Mouse (Mus musculus): Measurements from ENCODE around the gene Ddx19b. TPM values are rescaled to one million over a fixed set of nuclear protein-coding genes. Genes with fewer than 3 reads are reported as not detected.
"Not testable (repeated sequence)": the region's sequence is repeated elsewhere in the genome, so short reads cannot be mapped to it uniquely, and the experiment has no call there.

Gene Ddx19b
- total RNA-seq, 2 experiments from 2014 or later: 11.1 to 11.7 TPM

DNA sequence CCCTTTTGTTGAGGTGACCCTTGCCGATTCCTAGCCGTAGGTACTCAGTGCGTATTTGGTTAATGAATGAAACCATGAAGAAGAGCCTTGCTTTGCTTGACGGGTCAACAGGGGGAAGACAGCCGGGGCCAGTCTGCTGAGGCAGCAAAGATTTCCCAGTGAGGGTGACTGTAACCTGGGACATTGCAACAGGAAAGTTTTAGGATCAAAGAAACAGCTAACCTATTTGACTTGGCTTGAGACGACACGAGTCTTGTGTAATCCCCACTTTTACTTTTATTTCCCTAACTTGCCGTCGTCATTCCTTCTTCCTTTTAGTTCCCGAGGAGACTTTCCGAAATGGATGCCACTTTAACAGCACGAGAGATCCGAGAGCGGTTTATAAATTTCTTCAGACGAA, 5.0 kb upstream of the Ddx19b start:
- intact Hi-C loops (cut with DNase I): no loop called here
- DNase-seq: no peak

DNA sequence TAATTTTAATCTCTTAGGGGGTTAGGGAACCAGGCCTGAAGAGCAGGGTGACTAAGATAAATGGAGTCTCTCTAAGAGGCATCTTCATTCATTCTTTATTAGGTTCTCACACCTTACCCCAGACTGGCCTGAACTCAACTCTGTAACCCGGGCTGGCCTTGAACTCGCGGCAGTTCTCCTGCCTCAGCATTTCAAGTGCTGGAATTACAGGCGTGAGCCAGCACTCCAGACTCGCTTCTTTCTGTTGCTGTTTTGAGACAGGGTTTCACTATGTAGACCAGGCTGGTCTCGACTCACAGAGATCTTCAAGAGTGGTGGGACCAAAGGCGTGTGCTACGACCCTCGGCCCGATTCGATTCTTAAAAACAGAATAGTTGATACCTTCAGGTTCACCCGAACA, 2.7 kb upstream of the Ddx19b start:
- intact Hi-C loops (cut with DNase I): no loop called here
- peak in 1 of 2 experiments; percentile 18 for DNase-seq

- intact Hi-C loops (cut with DNase I): no loop called here
- peak; percentile 93 to 96 for DNase-seq
These were observed 2.1 kb upstream of the Ddx19b start for GRCm38 (mm10) chr8:111033482-111034215.

DNA sequence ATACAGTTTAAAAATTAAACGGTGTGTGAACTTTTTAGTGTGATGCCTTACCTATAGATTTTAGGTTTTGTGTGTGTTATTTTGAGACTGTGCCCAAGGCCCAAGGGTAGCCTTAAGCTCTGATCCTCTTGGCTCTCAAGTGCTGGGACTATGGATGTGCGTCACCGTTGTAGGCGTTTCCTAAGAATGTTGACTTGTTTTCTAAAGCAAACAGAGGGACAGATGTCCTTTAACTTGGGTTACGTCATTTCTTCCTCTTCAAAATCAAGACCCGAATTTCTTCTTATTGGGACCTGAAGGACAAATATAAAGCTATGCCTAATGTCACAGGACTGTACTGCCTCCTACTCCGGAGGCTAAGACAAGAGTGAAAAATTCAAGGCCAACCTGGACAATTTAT, 1.4 kb upstream of the Ddx19b start, which contains the start of gene Aars:
Aars (plus strand) TSS at position 229 of the 400 bp plus-strand sequence.
- no peak for DNase-seq
- intact Hi-C loops (cut with DNase I): no loop called here

- no peak for DNase-seq
- intact Hi-C loops (cut with DNase I): no loop called here
These were observed 1.5 kb downstream of the Ddx19b start for GRCm38 (mm10) chr8:111030045-111030444.

- intact Hi-C loops (cut with DNase I): no loop called here
- DNase-seq: no peak
These were observed 2.0 kb downstream of the Ddx19b start for GRCm38 (mm10) chr8:111029589-111029988.

DNA sequence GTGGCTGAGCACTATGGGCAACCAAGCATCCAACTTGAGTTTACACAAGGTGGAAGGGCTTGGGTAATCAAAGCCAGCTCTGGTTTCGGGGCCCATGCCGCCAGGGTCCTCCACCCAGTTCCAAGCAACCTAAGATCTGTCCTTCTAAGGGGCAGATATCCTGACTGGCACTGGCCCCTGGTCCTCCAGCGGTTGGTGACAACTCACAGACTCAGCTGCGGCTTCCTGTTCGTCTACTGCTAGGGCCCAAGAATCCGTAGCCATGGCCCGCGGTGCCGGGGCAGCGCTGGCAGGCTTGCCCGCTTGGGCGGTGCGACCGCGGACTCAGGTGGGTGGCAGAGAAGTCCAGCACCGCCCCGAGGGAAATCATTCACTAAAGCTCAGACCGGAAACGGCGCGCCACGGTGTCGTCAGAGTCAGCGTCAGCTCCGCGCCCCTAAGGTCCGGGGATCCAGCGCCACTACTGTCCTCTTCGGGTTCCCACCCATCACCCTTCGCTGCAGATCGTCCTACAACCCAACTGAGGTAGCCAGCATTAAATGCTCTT, 4.1 kb downstream of the Ddx19b start:
- DNase-seq: peak; percentile 83 to 84
- intact Hi-C loops (cut with DNase I): loop anchor here (2.0 kb wide), 1 partner anchor 31 kb away; the partner anchor contains the start of gene Ddx19a

DNA sequence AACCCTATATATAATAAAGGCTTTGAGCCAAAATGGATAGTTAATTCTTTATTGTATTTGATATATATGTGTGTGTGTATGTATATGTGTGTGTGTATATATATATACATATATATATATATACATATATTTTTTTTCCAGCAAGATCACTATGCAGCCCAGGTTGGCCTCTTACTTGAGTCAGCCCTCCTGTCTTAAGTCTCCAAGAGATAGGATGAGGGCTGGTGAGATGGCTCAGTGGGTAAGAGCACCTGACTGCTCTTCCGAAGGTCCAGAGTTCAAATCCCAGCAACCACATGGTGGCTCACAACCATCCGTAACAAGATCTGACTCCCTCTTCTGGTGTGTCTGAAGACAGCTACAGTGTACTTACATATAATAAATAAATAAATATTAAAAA, 4.9 kb downstream of the Ddx19b start:
- DNase-seq: not testable (repeated sequence)
- intact Hi-C loops (cut with DNase I): loop anchor here (2.0 kb wide), 1 partner anchor 30 kb away; the partner anchor contains the start of gene Ddx19a

DNA sequence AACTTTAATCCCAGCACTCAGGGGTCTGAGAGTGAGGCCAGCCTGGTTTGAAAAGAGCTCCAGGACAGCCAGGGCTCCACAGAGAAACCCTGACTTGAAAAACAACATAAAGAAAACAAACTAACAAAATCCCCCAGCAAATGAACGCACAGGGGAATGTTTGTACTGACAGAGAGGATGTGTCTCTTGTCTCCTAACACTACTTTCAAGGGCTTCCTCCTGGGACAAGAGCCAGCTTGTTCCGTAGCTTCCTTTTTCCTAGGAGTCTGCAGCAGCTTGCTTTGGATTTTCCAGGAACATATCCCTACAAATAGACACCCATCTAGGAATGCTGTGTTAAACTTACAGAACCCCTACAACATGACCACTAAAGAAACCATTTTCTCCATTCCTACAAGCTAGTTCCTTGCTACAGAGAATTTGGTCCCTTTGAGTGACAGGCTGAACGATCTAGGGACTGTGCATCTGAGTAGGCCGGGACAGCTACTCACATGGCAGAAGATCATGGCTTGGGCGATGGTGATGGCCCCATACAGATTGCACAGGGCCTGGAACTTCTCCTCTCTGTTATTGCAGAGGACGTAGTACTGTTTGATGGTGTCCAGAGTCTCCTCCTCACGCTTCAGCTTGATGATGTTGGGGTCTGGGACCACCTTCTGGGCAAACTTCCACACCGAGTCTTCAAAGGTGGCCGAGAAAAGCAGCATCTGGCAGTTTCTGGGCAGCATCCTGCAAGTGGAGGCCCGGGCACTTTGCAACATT, 21.1 kb downstream of the Ddx19b start:
- DNase-seq; intact Hi-C loops (cut with DNase I): not testable (repeated sequence)

GRCm38 (mm10) chr8:110997547-110998531, 33.7 kb downstream of the Ddx19b start, which contains the start of gene Ddx19a:
Ddx19a (minus strand) TSS chr8:110997800.
- intact Hi-C loops (cut with DNase I): loop anchor here (2.0 to 5.0 kb wide), 2 partner anchors 29 to 81 kb away; partner anchors contain the start of gene St3gal2
- DNase-seq: peak; percentile 87 to 88

DNA sequence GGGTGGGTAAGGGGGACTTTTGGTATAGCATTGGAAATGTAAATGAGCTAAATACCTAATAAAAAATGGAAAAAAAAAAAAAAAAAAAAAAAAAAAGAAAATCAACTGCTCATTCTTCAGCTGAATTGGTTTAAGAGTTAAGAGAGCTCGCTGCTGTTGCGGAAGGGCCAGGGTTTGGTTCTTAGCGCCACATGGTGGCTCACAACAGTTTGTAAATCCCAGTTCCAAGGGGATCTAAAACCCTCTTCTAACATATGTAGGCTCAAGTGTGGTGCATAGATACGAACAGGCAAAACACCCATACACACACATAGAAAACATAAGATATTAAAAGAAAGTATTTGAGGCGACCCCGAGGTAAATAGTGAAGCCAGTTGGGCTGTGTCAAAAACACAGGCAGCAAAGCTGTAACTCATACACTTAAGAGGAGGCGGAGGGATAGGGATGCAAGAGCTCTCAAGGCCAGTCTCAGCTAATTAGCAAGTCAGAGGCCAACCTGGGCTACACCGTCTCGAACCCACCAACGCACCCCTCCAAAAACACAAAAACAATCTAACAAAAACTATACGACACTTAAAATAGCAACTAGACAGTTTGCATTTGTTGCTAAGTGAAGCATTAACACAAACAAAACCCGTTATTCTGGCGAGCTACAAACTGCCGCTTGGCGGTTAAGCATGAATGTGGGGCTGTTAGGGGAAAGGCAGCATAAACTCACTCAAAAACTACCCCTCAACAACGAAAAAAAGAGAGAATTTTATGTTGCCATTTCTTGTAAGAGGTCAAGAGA, 34.7 kb downstream of the Ddx19b start:
- intact Hi-C loops (cut with DNase I): loop anchor here (2.0 to 5.0 kb wide), 2 partner anchors 30 to 80 kb away; partner anchors contain the start of gene St3gal2
- DNase-seq: no peak

GRCm38 (mm10) chr8:110990017-110990416, 41.5 kb downstream of the Ddx19b start:
- peak in 1 of 2 experiments; percentile 12 for DNase-seq
- intact Hi-C loops (cut with DNase I): no loop called here

DNA sequence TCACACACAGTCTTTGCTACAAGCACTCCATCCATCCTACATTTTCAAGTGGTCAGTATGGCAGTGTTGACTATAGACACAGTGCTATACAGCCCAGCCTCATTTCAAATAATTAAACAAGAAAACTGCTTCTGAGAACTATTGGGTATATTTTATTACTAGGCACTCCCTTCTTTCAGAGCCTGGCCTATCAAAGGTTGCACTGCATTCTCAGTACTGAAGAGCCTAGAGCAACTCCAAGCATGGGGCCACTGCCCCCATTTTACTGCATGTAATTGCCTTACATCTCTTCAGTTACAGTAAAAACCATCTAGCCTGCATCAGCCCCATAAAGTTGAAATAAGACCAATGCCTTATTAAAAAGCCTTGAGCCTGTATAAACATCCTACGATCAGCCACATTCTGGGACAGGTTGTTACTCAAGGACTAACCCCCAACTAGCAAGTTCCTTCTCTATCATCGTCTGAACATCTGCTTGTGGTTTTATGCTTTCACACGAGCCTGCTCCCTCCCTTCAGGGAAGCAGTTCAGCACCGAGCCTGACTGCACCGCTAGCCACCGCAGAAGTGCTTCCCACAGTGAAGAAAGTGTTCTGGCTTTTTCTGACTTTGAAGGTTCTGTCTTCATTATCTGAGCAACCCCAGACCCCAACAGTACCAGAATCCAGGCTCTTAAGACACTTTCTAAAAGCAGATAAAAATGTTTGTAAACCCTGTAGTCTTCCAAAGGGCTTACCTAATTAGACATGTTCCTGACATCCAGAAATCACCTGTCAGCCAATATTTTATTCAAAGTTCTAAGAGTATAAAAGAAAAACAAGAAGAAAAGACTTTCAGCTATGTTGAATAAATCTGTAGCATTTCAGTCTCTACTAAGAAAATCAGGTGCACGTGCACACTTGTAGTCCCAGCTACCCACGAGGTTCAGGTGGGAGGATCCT, 43.5 kb downstream of the Ddx19b start:
- DNase-seq: no peak
- intact Hi-C loops (cut with DNase I): no loop called here

DNA sequence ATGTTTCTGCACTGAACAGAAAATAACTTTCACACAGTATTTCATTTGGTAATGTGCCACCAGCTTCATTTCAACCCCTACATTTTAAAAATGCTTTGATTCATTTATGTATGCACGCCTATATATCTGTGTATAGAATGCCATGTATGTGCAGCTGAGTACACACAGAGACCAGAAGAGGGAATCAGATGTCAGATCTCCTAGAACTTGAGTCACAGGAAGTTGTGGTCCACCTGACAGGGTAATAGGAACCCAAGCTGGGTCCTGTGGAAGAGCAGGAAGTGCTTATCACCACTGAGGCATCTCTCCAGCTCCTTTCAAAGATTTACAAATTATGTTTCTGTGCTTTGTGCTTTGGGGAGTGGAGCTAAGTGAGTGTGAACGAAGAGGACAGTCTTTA, 50.2 kb downstream of the Ddx19b start:
- no peak for DNase-seq
- intact Hi-C loops (cut with DNase I): no loop called here

DNA sequence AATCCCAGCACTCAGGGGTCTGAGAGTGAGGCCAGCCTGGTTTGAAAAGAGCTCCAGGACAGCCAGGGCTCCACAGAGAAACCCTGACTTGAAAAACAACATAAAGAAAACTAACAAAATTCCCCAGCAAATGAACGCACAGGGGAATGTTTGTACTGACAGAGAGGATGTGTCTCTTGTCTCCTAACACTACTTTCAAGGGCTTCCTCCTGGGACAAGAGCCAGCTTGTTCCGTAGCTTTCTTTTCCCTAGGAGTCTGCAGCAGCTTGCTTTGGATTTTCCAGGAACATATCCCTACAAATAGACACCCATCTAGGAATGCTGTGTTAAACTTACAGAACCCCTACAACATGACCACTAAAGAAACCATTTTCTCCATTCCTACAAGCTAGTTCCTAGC, 53.6 kb downstream of the Ddx19b start:
- DNase-seq; intact Hi-C loops (cut with DNase I): not testable (repeated sequence)

GRCm38 (mm10) chr8:110976532-110976931, 55.0 kb downstream of the Ddx19b start:
- DNase-seq; intact Hi-C loops (cut with DNase I): not testable (repeated sequence)

DNA sequence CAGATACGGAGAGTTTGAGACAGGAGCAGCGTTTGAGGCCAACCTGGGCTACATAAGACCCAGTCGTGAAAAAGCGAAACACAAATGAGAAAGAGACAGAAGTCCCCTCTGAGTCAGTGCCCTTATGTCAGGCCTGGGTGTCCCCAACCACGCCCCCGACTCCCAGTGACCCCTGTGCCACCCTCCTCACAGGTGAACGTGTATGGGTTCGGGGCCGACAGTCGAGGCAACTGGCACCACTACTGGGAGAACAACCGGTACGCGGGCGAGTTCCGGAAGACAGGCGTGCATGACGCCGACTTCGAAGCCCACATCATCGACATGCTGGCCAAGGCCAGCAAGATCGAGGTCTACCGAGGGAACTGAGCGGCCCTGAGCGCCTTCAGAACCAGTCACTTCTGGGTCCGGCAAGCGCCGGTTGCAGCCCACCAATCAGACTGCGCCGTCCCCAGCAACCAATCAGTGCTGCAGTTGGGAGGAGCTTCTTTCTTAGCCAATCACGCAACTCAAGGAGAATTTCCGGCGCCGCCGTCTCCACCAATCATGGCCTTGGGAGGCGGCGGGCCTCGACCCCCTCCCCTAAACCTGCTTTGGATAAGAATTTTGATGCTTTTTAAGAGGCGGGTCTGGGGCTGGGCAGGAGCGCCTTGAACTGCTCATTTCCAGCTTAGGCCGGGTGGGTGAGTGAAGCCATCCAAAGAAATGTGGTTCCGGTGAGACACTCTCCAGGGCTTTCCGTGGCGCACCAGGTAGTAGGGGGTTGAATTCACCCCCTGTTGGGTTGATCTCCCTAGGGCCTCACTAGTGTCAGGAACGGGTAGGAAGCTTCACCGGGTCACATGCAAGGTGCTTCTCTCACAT, 61.4 kb downstream of the Ddx19b start:
- intact Hi-C loops (cut with DNase I): loop anchor here (1.0 kb wide), 1 partner anchor 67 kb away; no protein-coding TSS in a partner anchor
- DNase-seq: peak; percentile 78 to 83
